Mouse (Mus musculus) kidney, adult 2 months (tissue): Measurements from ENCODE around the gene Cnpy1.

Experiments
- CTCF ChIP-seq: fragments of 200-500 bp; conservative IDR thresholded peaks from 2 replicates; pipeline ENCODE4 v1.5.1; 2011; ENCODE audit warnings: low read depth, mild to moderate bottlenecking, control low read depth, low read length, moderate library complexity, mixed read lengths; ENCODE audit not compliant: insufficient read depth, insufficient read length
- POLR2A ChIP-seq: fragments of 200-500 bp; IDR thresholded peaks from one replicate; pipeline ENCODE4 v1.6.1; 2011; ENCODE audit warnings: low read depth, low read length, control low read depth

DNA sequence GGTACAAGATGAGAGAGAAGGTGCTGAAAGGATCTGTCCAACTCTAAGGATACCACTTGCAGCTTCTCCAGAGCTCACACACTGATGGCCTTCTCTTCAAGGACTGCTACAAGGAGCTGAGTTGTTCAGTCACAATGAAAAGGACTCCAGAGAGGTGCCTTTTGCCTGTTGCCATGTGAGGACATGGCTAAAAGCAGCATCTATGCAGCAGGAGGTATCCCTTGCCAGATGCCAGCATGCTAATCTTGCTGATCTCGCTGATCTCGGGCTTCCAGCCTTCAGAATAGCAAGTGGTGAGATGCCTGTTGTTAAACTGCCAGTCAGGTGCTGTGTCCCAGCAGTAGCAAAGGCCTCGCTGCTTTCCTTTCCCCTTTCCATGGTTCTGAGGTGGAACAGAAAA, 43.5 kb upstream of the Cnpy1 start:
- TF ChIP-seq POLR2A = no peak
- no peak for TF ChIP-seq CTCF
